Mouse (Mus musculus): ENCODE data around the gene Leng9. TPM values are rescaled to one million over a fixed set of nuclear protein-coding genes. Genes with fewer than 3 reads are reported as not detected.

Leng9 gene
- polyA plus RNA-seq, 1 experiment = 92.5 TPM

DNA sequence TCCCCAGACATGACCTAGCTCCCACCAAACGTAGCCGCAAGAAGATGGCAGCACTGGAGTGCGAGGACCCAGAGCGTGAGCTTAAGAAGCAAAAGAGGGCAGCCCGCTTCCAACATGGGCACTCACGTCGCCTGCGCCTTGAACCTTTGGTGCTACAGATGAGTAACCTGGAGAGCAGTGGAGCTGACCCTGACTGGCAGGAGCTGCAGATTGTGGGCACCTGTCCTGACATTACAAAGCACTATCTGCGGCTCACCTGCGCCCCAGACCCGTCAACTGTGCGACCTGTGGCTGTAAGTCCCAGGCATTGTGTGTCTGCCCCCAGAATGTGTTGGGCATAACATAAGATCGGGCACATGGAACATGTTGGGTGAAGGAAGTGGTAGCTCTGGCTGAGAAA, 6.1 kb downstream of the Leng9 start:
- Histone ChIP-seq H3K27me3 (ENCODE audit: control insufficient read depth, insufficient read depth, low read length) (no peaks in the 10 kb centered on the region), H3K27ac (ENCODE audit: insufficient read depth, low read depth, low read length) (no peak overlapping the region), H3K4me3 (ENCODE audit: low read depth, low read length) (no peak overlapping the region), H3K4me1 (ENCODE audit: control insufficient read depth, insufficient read depth, insufficient read length, low read length) (peaks cover 12% of the 10 kb centered on the region), H3K36me3 (ENCODE audit: control insufficient read depth, insufficient read depth, low read length) (peaks cover 80% of the 10 kb centered on the region)
- TF ChIP-seq POLR2A (IDR thresholded peaks at IDR 0.05; ENCODE audit: low read depth, low read length) (no peak), CTCF (IDR thresholded peaks at IDR 0.05; ENCODE audit: extremely low read depth, insufficient read length, insufficient replicate concordance, low read depth, low read length) (no peak)
- WGBS = 93% methylated on average over 13 of the region's 13 CpGs

DNA sequence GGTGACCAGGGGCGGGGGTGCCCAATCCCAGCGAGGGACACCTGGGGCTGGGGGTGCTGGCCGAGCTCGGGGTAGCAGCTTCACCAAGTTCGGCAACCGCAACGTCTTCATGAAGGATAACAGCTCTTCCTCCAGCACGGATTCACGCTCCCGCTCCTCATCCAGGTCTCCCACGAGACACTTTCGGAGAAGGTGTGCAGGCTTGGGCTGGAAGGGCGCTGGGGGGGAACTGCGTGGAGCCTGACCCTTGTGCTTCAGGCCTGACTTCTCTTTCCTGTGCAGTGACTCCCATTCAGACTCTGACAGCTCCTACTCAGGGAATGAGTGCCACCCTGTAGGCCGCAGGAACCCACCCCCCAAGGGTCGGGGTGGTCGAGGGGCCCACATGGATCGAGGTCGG, 6.7 kb downstream of the Leng9 start:
- TF ChIP-seq POLR2A (IDR thresholded peaks at IDR 0.05; ENCODE audit: low read depth, low read length) (no peak), CTCF (IDR thresholded peaks at IDR 0.05; ENCODE audit: extremely low read depth, insufficient read length, insufficient replicate concordance, low read depth, low read length) (no peak)
- H3K4me3 ChIP-seq (ENCODE audit: low read depth, low read length) = no peak overlapping the region
- 93% methylated on average over 19 of the region's 19 CpGs for WGBS
- no peak overlapping the region for H3K27ac ChIP-seq (ENCODE audit: insufficient read depth, low read depth, low read length)
- H3K27me3 ChIP-seq (ENCODE audit: control insufficient read depth, insufficient read depth, low read length) = no peaks in the 10 kb centered on the region
- peaks cover 84% of the 10 kb centered on the region for H3K36me3 ChIP-seq (ENCODE audit: control insufficient read depth, insufficient read depth, low read length)
- H3K4me1 ChIP-seq (ENCODE audit: control insufficient read depth, insufficient read depth, insufficient read length, low read length) = peaks cover 12% of the 10 kb centered on the region

DNA sequence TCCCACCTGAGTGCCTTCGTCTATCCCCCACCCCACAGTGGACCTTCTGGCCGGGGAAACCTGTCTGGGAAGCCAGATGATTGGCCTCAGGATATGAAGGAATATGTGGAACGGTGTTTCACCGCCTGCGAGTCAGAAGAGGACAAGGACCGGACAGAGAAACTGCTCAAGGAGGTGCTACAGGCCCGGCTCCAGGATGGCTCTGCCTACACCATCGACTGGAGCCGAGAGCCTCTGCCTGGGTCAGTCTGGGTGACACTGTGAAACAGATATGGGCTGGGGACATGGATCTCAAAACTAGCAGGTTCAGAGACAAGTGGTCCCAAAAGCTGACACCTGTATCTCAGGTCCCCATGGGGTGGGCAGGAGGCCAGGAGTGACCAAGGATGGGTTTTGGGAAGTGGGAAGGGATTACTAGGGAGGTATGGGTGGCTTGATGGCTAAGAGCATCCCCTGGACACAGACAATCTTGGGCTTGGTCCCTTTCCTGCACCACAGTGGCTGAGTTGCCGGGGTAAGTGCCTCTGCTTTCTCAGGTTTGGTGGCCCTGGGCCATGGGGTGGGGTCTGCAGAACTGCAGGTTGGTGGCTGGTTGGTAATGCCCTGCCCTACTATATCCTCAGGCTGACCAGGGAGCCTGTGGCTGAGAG, 7.3 kb downstream of the Leng9 start:
- Histone ChIP-seq H3K27ac (ENCODE audit: insufficient read depth, low read depth, low read length) (no peak overlapping the region), H3K36me3 (ENCODE audit: control insufficient read depth, insufficient read depth, low read length) (peaks cover 84% of the 10 kb centered on the region), H3K4me3 (ENCODE audit: low read depth, low read length) (no peak overlapping the region), H3K4me1 (ENCODE audit: control insufficient read depth, insufficient read depth, insufficient read length, low read length) (peaks cover 11% of the 10 kb centered on the region), H3K27me3 (ENCODE audit: control insufficient read depth, insufficient read depth, low read length) (no peaks in the 10 kb centered on the region)
- WGBS = 94% methylated on average over 10 of the region's 10 CpGs
- TF ChIP-seq POLR2A (IDR thresholded peaks at IDR 0.05; ENCODE audit: low read depth, low read length) (no peak), CTCF (IDR thresholded peaks at IDR 0.05; ENCODE audit: extremely low read depth, insufficient read length, insufficient replicate concordance, low read depth, low read length) (no peak)

DNA sequence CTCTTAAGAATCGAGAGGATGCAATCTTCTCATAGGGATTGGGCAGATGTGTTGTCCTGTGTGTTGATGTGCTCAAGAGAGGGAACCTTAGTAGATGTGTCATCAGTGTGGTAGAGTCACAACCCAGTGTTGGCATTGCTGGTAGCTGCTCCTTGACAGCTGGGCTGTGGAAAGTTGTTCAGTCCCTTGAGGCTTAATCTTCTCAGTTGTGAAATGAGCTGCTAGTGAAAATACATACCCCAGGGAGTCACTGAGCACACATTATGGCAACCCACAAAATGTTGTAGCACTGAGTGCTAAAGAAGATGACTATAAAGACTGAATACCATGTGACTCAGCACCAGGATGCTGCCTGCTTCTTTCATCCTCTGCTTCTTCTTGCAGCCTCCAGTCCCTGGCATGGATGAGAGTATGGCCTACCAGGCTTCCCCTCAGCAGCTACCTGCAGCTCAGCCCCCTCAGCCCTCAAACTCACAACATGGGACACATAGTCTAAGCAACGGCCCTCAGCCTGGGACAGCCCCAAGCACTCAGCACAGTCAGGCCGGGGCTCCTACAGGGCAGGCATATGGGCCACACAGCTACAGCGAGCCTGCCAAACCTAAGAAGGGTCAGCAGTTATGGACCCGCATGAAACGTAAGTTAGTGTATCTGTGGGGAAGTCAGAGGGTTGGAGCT, 8.4 kb downstream of the Leng9 start:
- Histone ChIP-seq H3K4me1 (ENCODE audit: control insufficient read depth, insufficient read depth, insufficient read length, low read length) (peaks cover 7% of the 10 kb centered on the region), H3K27ac (ENCODE audit: insufficient read depth, low read depth, low read length) (no peak overlapping the region), H3K4me3 (ENCODE audit: low read depth, low read length) (no peak overlapping the region), H3K27me3 (ENCODE audit: control insufficient read depth, insufficient read depth, low read length) (no peaks in the 10 kb centered on the region), H3K36me3 (ENCODE audit: control insufficient read depth, insufficient read depth, low read length) (peaks cover 74% of the 10 kb centered on the region)
- WGBS = 89% methylated on average over 6 of the region's 6 CpGs
- TF ChIP-seq CTCF (IDR thresholded peaks at IDR 0.05; ENCODE audit: extremely low read depth, insufficient read length, insufficient replicate concordance, low read depth, low read length) (no peak), POLR2A (IDR thresholded peaks at IDR 0.05; ENCODE audit: low read depth, low read length) (no peak)

DNA sequence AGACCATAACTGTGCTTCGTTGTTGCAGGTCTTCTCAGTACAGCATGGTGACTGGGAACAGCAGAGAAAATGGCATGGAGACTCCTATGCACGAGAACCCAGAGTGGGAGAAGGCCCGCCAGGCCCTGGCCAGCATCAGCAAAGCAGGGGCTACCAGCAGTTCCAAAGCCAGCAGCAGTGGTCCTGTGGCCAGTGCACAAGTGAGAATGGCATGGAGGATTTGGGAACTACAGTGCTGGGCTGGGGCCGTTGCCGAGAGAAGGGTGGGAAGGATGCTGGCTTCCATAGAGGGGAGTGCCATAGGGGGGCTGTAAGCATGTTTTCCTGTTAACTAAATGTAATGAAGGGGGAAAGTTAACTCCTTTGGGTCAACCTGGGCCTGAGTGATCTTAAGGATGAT, 10.8 kb downstream of the Leng9 start:
- WGBS = 91% methylated on average over 5 of the region's 5 CpGs
- Histone ChIP-seq H3K4me1 (ENCODE audit: control insufficient read depth, insufficient read depth, insufficient read length, low read length) (peaks cover 3% of the 10 kb centered on the region), H3K27ac (ENCODE audit: insufficient read depth, low read depth, low read length) (no peak overlapping the region), H3K27me3 (ENCODE audit: control insufficient read depth, insufficient read depth, low read length) (no peaks in the 10 kb centered on the region), H3K4me3 (ENCODE audit: low read depth, low read length) (no peak overlapping the region), H3K36me3 (ENCODE audit: control insufficient read depth, insufficient read depth, low read length) (peaks cover 54% of the 10 kb centered on the region)
- TF ChIP-seq POLR2A (IDR thresholded peaks at IDR 0.05; ENCODE audit: low read depth, low read length) = no peak
- no peak for TF ChIP-seq CTCF (IDR thresholded peaks at IDR 0.05; ENCODE audit: extremely low read depth, insufficient read length, insufficient replicate concordance, low read depth, low read length)

DNA sequence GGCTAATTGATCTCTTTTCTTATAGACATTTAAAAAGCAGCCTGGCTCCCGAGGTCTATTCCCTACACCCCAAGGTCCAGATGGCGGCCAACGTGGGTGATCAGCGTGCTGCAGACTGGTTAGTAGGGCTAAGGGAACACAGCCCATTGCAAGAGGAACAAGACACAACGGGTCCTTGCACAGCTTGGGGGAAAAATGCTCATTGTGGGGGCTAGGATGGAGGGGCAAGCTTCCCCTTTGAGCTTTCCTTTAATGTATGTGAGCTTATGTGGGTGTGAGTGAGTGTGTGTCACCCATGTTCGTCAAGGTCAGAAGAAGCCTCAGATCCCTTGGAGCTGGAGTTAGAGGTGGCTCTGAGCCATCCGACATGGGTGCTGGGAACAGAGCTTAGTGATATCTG, 11.5 kb downstream of the Leng9 start:
- Histone ChIP-seq H3K27ac (ENCODE audit: insufficient read depth, low read depth, low read length) (no peak overlapping the region), H3K4me1 (ENCODE audit: control insufficient read depth, insufficient read depth, insufficient read length, low read length) (peaks cover 3% of the 10 kb centered on the region), H3K27me3 (ENCODE audit: control insufficient read depth, insufficient read depth, low read length) (no peaks in the 10 kb centered on the region), H3K36me3 (ENCODE audit: control insufficient read depth, insufficient read depth, low read length) (peaks cover 47% of the 10 kb centered on the region), H3K4me3 (ENCODE audit: low read depth, low read length) (no peak overlapping the region)
- TF ChIP-seq CTCF (IDR thresholded peaks at IDR 0.05; ENCODE audit: extremely low read depth, insufficient read length, insufficient replicate concordance, low read depth, low read length) = no peak
- no peak for TF ChIP-seq POLR2A (IDR thresholded peaks at IDR 0.05; ENCODE audit: low read depth, low read length)
- WGBS = 82% methylated on average over 7 of the region's 7 CpGs

DNA sequence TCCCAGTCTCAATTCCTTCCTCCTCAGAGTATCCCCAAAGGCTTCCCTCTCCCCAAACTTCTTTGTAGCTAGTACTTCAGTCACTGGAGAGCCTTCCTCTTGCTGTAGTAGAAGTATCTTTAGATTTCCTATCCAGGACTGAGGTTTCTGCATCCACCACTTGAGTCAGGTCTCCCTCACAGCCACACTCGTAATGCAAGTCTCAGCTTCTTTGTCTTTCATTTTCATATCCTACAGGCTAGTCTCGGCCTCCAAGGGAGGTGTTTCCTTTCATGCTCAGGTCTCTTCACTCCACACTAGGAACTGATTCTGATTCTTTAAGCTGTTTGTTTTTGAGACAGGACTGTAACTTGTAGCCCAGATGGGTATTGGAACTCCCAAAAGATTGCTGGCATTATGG, 12.0 kb downstream of the Leng9 start:
- TF ChIP-seq CTCF (IDR thresholded peaks at IDR 0.05; ENCODE audit: extremely low read depth, insufficient read length, insufficient replicate concordance, low read depth, low read length) = no peak
- TF ChIP-seq POLR2A (IDR thresholded peaks at IDR 0.05; ENCODE audit: low read depth, low read length) = no peak
- H3K4me3 ChIP-seq (ENCODE audit: low read depth, low read length) = no peak overlapping the region
- peaks cover 3% of the 10 kb centered on the region for H3K4me1 ChIP-seq (ENCODE audit: control insufficient read depth, insufficient read depth, insufficient read length, low read length)
- 62% methylated on average over 2 of the region's 2 CpGs for WGBS
- no peaks in the 10 kb centered on the region for H3K27me3 ChIP-seq (ENCODE audit: control insufficient read depth, insufficient read depth, low read length)
- H3K36me3 ChIP-seq (ENCODE audit: control insufficient read depth, insufficient read depth, low read length) = peaks cover 42% of the 10 kb centered on the region
- H3K27ac ChIP-seq (ENCODE audit: insufficient read depth, low read depth, low read length) = no peak overlapping the region
